21 mouse cellular contexts compared by ENCODE assay signal in the genomic region with DNA sequence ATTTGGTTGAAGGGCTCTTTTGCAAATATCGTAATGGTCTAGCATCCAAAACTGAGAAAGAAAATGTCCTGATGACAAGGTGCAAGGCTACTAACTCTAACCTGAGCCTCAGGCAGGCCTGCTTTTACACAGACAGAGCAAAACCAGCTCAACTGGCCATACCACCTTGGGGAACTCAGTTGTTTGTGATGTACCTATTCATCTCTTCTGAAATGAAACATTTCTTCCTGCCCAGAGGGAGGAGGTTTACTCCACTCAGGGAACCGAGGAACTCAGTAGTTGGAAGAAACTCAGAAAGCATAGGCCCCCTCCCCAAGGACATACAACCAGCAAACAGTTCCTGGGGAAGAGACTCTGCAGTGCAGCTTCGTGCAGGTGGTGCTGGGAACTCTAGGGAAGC.
"Had no signal": no experiment of that assay in that cellular context is flagged by ENCODE, and none has a peak within 500 bp of the region (broad histone marks: within the 10 kb centered on the region; RNA-seq: fewer than 3 reads in every experiment).

No protein-coding gene starts in this region.

- H3K4me3 ChIP-seq: heart, embryonic 10.5 days; heart, embryonic 12.5 days; hindbrain, embryonic 13.5 days; intestine, embryonic 15.5 days; layer of hippocampus, adult 2 months; limb, embryonic 13.5 days; limb, embryonic 15.5 days had no signal

- H3K36me3 ChIP-seq: heart, embryonic 10.5 days; heart, embryonic 12.5 days; hindbrain, embryonic 13.5 days; intestine, embryonic 15.5 days; limb, embryonic 13.5 days; limb, embryonic 15.5 days had no signal

- ATAC-seq: hindbrain, embryonic 16.5 days; inflammation-experienced regulatory T-cells, adult 6 months; intestine, embryonic 15.5 days; intestine, postnatal 0 days had no signal

- H3K27me3 ChIP-seq: heart, embryonic 12.5 days; hindbrain, embryonic 13.5 days; intestine, embryonic 15.5 days; limb, embryonic 13.5 days; limb, embryonic 15.5 days had no signal

- H3K9ac ChIP-seq: heart, embryonic 12.5 days; hindbrain, embryonic 13.5 days; intestine, embryonic 15.5 days; limb, embryonic 13.5 days; limb, embryonic 15.5 days had no signal

- DNase-seq: gastrocnemius, postnatal 14 days; gastrocnemius, postnatal 36 days; heart, adult 18-20 months; heart, postnatal 10 days; heart, postnatal 36 days; kidney, adult 18-20 months; kidney, adult 8-10 months; kidney, postnatal 10 days; kidney, postnatal 25 days; kidney, postnatal 4 days; left cerebral cortex, postnatal 4 days had no signal

- H3K4me1 ChIP-seq: heart, embryonic 10.5 days; intestine, embryonic 15.5 days; limb, embryonic 15.5 days had no signal

- H3K4me2 ChIP-seq: heart, embryonic 12.5 days; hindbrain, embryonic 13.5 days; intestine, embryonic 15.5 days; limb, embryonic 13.5 days; limb, embryonic 15.5 days had no signal

- H3K9me3 ChIP-seq: heart, embryonic 10.5 days; heart, embryonic 12.5 days; hindbrain, embryonic 13.5 days; intestine, embryonic 15.5 days; limb, embryonic 13.5 days; limb, embryonic 15.5 days had no signal

- H3K27ac ChIP-seq: heart, embryonic 10.5 days; hindbrain, embryonic 13.5 days; intestine, embryonic 15.5 days; layer of hippocampus, adult 2 months; limb, embryonic 13.5 days; limb, embryonic 15.5 days had no signal
